Mouse (Mus musculus) megakaryocyte, embryonic 14.5 days (primary cell): ENCODE results near the gene Stox2.

Experiments
- FLI1 ChIP-seq: IDR thresholded peaks from 2 replicates; pipeline ENCODE4 v1.6.1; 2012; ENCODE audit warnings: low read length, inconsistent platforms, mixed read lengths
- GATA1 ChIP-seq: IDR thresholded peaks from 3 replicates; pipeline ENCODE4 v1.6.1; 2012; ENCODE audit warnings: mixed read lengths, low read length, inconsistent platforms, borderline replicate concordance

DNA sequence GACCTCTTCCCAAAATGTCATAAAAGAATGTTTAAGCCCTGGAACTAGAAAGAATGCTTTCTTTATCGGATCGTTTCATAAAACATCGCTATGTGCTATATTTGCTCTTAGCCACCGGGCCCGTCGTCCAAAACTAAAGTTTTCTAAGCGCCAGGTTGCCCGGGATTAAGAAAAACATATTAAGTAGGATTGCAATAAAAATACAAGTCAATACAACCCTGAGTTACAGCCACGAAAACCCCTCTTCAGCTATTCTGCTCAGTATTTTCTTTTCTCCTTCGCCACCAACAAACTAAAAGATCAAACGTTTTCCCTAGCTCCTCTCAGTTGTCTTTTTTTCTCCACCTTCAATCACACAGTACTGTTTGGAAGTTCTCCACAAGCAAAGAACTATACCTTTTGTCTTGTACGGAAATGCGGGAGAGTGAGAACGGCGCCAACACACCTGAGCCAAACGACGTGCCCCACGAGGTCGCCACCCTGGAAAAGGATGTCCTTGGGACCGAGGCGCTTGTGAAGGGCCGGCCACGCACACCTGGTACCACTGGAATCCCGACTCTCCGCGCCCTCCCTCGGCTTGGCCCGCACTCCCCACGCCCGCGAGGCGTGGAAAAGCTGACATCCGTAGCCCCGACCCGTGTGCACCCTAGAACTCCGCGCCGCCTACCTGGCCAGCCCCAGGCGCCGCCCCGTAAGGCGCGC is 34.0 kb downstream of the Stox2 start:
- no peak for TF ChIP-seq GATA1
- no peak for TF ChIP-seq FLI1
